Mouse (Mus musculus): ENCODE measurements around the gene Ntn4.

Ntn4 gene

DNA sequence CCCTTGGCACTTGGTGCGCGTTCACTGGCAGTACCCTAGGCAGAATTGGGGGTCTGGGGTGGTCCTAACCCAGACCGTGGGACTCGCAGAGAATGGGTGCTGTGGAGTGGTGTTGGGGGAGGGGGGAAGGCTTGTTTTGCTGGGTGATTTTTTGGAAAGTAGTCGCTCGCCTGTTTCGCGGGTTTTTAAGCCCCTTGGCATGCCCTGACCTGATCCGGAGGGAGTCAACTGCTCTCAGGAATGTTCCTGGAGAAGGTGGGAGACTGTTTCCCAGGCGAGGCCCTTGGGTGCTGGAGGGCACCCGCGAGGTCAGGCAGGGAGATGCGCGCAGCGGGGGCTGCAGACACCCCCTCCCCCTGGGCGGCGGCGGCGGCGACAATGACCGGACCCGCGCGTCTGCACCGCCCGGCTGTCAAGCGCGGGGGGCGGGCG, at the start of gene Ntn4:
TSS of gene Ntn4 (plus strand) at position 161 of the 432 bp plus-strand sequence.
- DNase-seq (ENCODE audit: low read depth), result no peak

DNA sequence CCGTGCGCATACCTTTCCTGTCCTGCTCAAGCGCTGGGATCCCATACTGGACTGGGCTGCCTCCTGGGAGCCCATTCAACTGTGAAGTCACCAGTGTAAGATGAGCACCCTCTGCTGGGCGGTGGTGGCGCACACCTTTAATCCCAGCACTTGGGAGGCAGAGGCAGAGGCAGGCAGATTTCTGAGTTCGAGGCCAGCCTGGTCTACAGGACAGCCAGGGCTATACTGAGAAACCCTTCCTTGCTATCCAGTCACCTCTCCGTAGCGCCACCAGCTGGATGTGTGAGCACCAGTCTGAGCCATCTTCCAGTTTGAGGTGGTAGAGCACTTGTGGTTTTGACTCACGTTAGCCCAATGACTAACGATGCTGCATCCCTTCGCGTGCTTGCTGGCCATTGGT, 48.0 kb upstream of the Ntn4 start:
- no peak for DNase-seq (ENCODE audit: low read depth)

DNA sequence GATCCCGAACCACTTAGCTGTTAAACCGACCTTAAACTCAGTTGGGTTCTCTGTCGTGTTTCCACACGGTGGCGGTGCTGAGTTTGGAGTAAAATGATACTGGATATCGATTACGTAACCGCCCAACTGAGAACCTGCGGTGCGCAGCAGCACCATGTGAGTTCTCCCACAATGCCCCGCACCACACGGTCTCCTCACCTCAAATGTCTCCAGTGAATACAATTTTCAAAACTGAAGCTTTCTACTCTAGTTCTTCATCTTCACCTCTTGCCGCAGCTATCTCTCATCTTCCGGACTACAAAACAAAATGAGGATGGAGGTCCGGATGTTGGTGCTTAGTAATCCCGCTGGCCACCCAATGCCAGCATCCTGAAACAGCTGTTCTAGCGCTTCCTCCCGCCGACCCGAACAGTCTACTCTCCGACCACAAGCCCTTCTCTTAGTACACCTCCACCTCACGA, 46.4 kb upstream of the Ntn4 start:
- DNase-seq (ENCODE audit: low read depth), result peak; percentile 68

DNA sequence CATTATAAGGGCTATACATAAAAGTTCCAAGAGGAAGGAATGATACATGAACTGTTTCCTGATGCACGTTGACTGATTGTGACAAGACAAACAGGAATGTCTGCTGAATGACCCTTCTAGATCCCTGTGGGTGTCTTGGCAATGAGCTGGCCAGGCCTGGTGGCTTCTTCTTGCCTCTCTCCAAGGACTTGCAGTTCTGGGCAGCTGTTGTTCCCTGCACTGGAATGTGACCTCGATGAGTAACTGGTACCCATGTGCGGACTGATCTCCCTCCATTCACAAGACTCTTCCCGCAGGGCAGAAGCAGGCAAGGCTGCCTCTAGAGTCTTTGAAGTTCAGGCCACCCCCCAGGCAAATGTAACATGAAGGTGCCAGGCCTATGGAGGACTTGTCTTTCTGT, 44.6 kb upstream of the Ntn4 start:
- no peak for DNase-seq (ENCODE audit: low read depth)

DNA sequence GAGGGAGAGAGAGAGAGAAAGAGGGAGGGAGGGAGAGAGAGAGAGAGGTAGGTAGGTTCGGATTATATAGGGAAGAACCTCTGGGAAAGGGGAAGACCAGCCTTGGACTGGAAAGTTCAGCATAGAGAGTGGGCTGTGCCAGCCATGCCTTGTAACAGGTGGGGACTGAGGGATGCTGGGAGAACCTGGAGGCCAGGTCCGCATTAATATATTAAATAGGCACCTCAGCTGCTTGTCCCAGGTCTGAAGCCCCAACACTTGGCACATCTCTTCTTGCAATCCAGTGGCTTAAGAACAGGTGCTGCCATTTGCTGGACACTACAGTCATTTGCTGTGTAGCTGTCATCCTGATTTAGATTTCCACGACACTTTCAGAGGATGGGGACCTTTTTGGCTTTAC, 43.8 kb upstream of the Ntn4 start:
- DNase-seq (ENCODE audit: low read depth), result no peak

DNA sequence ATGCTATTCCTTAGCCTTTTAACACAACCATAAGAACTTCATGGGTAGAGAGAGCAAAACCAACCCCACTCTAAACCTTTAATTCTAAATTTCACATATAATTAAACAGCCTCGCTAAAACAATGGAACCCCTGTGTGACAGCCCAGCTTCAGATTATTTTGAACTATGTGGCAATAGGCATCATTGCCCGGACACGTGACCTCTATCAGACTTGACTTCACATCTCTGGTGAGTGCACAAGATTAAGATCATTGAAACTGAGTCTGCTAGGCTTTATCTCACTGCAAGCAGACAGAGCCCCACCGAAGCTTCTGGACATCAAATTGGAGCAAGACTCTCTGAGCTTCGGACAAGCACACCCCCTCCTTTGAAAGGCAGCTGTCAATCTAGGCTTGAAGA, 38.2 kb upstream of the Ntn4 start:
- DNase-seq (ENCODE audit: low read depth), result no peak

DNA sequence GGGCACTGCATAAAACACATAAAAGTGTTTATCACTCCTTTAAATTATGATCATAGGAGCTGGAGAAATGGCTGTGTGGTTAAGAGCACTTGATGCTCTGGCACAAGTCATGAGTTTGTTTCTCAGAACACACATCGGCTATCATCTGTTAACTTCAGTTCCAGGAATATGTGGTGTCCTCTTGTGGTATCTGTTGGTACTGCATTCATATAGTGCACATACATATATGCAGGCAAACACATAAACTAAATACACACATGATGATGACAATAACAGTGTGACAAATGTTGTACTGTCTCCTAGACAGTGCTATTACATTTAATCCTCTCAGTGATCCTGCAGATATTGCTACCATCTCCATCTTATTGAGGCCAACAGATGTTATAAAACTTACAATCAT, 37.2 kb upstream of the Ntn4 start:
- DNase-seq (ENCODE audit: low read depth), result no peak

DNA sequence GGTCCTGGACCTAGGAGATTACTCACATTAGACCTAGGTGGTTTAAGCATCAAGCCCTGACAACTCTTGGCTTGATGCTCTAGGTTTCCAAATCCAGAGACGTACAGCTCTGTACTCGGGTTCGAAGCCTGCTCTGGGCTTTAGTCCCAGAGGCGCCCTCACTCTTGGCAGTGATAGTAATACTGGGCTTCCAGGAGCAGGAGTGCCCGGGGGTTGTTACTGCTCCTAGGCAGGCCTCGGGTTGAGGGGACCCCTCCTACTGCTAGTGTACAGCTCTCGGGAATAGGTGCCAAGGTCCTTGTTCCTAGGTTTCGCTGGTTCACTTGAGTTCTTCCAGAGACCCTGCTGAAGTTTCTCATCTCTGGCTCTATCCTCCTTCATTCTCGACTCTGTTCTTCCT, 34.2 kb upstream of the Ntn4 start:
- DNase-seq (ENCODE audit: low read depth), result no peak

DNA sequence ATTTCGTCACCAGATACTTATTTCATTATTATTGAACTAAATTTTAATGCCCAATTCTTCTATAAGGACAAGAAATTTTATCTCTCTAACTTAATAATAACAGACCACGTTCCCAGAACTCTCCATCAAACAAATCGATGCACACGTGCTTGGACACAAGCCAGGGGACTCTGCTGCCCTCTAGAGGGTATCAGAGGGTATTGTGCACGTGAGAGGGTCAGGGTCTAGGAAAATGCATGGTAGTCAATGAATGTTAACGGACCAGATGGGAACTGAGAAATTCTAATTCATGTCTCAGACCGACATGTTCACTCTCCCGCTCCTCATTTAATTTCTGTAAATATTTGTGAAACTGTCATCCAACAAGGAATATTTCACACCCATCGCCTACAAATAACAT, 32.4 kb upstream of the Ntn4 start:
- no peak for DNase-seq (ENCODE audit: low read depth)

DNA sequence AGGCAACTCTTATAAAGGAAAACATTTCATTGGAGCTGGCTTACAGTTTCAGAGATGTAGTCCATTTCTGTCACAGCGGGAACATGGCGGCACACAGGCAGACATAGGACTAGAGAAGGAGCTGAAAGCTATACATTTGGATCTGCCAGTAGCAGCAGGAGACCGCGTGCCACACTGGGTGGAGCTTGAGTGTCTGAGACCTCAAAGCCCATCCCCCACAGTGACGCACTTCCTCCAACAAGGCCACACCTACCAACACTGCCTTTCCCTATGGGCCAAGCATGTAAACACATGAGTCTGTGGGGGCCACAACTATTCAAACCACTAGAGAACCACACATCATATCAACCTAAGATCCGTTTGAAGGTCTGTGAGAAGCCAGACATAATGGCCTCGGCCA, 31.2 kb upstream of the Ntn4 start:
- DNase-seq (ENCODE audit: low read depth), result no peak

DNA sequence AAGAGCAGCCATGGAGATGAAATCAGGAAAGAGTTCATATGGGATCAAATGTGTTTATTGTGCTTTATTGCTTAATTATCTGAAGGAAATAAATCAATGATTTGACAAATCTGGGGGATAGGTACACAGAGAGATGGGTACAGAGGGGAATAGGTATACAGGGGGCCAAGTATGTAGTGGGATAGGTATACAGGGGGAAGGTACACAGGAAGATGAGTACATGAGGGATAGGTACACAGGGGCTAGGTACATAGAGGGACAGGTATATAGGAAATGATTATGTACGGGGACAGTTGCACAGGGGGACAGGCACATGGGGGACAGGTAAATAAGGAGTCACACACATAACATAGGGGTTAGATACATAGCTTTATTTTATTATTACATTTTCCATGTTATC, 29.6 kb upstream of the Ntn4 start:
- no peak for DNase-seq (ENCODE audit: low read depth)

DNA sequence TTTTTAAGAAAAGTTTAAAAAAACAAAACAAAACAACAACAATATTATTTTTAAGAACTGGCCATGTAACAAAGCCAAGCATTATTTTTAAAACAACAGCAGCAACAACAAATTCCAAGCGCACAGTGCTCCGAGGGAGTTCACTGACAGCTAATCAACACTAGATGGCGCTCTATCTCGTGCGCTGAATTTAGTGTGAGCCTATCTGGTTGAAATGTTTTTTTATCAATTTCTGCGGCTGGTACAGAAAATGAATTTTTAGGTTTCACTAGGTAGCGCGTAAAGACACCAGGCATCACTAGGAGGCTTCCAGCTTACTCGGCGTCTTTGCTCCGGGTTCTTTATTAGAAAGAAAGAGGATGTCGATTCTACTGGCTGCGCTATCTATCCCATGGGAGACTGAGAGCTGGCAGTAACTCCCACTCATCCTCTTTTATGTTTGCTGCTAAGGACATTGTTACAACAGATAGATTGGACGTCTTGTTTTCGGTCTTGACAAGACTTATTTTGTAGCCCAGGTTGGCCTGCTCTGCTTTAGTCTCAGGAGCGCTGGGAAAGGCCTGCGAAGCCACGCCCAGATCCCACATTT, 29.0 kb upstream of the Ntn4 start:
- DNase-seq (ENCODE audit: low read depth), result no peak

DNA sequence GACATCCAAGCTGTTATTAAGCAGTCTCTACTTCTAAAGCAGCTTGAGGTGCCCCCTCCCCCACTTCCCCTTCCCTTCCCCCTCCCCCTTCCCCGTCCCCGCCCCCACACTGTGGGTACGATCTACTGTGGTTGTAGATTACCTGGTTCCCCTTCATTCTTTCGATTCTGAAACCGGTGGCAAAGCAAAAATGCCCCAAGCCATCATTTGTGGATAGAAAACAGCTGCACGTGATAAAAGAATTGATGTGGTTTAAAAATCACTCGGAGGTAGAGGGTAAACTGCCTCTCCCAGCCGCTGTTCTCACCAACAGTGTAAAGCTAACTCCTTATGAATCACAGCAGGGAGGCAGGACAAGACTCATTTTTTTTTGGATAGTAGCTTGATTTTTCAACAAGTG, 25.6 kb upstream of the Ntn4 start:
- no peak for DNase-seq (ENCODE audit: low read depth)

DNA sequence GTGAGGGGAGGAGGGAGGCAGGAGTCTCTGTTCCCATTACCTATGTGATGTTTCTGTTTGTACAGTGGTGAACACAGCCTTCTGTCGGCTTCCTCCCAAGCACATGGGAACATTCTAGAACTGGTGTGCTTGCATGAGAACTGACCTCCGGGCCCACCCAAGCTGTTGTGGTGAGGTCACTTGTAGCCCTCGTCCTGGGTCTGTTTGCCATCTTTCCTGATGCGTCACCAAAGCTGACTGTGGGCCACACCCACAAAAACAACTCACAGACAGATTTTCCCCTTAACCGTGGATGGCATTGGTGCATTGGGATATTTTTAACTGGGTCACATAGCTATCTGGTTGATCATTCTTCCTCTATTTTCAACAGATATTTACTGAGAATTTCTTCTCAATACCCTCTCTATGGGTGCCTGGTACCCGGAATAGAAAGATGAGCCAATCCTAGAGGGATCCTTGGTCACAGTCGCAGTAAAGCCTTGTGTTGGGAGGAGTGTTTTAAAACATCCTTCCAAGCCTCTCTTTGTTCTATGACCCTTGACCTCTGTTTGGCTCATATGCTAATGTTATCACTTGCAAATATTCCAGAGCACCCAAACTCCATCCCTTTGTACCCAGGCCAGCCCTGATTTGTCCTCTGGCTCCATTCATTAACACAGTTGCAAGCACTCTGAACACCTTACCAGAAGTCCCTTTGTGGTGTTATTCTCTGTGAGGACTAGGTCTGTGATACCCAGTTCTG, 19.9 kb upstream of the Ntn4 start:
- DNase-seq (ENCODE audit: low read depth), result no peak

DNA sequence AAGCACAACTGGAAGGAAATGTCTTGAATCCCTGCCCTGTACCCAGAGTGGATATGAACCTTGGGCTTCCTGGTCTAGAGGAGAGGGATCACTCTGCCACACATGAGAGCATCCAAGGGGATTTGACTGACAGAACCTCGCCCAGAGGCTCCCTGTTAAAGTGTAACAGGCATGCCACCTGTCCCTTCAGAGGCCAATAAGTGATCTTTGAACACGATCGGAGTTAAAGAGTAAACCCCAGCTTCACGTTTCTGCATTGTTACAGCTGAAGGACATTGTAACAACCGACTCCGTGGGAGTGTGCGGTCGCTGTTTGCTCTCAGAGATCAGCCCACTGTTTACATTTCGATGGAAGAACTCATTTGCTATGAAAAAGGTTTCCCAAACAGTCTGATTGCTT, 16.8 kb upstream of the Ntn4 start:
- no peak for DNase-seq (ENCODE audit: low read depth)

DNA sequence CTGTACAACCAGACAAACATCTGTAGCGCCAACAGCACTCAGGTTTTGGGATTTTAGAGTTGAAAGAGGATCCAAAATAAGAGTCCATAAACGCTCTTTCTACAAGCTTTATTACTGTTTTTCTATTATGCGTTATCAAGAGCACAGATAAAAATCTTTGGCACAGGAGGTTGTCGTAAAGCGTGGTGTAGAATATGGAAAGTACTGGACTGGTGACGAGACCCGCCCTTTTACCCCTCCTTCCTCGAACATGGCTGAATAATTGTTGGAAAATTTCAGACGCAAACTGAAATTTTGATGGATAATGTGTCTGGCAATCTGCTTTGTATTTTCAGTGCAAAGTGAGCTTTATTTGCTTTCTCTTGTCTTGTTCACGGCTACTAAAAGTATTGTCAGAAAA, 16.3 kb upstream of the Ntn4 start:
- DNase-seq (ENCODE audit: low read depth), result no peak

DNA sequence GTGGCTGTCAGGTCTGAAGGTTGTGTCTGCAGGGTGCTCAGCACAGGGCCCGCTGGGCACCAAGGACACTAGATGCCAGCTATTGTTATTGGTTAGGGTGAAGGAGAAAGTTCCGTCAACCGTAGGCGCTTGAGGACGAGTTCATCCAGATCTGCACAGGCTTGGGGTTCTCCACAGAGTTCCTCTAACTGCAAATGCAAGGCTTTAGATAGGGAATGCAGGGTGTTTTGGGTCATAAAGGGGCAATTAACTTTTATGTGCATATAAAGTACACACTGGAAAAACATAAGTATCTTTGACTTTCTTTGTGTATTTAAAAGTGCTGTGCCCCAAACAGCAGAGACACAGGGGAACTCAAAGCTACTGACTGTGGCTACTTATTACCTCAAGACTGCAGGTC, 10.2 kb upstream of the Ntn4 start:
- no peak for DNase-seq (ENCODE audit: low read depth)

DNA sequence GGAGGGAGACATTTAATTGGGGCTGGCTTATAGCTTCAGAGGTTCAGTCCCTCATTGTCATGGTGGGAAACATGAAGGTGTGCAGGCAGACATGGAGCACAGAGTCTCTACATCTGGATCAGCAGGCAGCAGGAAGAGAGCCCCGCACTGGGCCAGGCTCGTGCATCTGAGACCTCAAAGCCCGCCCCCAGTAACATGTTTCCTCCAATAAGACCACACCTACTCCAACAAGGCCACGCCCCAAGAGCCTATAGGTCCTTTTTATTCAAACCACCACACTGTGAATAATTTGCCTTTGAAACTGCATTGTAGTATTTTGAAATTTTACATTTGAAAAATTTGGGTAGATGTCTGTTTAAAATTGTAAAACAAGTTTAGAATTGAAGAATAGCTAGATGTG, 8.4 kb upstream of the Ntn4 start:
- DNase-seq (ENCODE audit: low read depth), result no peak

DNA sequence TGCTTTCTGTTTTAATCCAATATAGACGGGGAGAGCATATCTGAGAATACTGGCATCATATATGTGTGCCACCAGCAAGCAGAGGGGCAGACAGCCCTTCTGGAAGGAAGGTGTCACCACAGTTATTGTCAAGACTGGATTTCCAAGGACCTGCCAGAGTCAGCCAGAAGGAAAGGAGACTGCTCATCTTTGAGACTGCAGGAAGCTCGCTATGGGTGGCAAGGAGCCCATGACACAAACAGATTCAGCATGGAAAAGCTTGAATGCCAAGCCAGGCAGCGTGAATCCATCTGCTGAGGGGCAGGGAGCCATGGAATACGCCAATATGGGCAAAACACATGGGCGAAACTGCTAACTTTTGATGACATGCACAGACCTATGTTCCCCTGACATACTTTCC, 6.9 kb upstream of the Ntn4 start:
- DNase-seq (ENCODE audit: low read depth), result no peak

DNA sequence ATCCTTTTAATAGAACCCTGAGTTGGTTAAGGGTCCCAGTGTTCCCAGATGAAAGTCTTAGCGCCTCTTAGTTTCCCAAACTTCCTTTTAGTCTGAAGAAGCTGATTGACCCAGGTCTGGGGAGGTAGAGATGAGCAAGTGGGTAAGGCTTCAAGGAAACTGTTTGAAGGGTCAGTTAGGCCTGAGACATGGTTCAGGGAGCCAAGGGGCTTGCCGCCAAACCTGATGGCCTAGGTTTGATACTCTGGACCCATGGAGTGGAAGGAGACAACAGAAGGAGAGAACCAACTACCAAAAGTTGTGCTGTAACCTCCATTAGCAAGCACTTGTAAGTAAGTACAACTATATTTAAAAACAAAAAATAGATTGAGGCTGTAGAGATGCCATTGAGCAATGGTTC, 6.5 kb upstream of the Ntn4 start:
- no peak for DNase-seq (ENCODE audit: low read depth)

DNA sequence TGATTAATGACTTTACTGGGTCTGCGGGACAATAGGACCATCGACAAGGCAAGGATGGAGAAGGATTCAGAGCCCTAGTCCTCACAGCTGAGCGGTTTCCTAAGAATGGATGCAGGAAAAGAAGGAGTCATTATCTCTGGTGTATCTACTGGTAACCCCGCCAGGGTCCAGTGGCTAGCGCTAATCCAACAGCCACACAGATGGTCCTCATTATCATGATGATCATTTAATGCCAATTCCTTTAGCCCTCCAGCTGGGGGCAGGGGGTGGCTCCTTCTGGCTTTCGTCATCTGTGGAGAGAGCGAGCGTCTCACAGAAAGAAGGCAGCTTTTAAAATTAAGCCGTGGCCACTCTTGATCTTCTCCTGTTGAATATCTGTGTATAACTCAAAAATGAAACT, 4.5 kb upstream of the Ntn4 start:
- no peak for DNase-seq (ENCODE audit: low read depth)

DNA sequence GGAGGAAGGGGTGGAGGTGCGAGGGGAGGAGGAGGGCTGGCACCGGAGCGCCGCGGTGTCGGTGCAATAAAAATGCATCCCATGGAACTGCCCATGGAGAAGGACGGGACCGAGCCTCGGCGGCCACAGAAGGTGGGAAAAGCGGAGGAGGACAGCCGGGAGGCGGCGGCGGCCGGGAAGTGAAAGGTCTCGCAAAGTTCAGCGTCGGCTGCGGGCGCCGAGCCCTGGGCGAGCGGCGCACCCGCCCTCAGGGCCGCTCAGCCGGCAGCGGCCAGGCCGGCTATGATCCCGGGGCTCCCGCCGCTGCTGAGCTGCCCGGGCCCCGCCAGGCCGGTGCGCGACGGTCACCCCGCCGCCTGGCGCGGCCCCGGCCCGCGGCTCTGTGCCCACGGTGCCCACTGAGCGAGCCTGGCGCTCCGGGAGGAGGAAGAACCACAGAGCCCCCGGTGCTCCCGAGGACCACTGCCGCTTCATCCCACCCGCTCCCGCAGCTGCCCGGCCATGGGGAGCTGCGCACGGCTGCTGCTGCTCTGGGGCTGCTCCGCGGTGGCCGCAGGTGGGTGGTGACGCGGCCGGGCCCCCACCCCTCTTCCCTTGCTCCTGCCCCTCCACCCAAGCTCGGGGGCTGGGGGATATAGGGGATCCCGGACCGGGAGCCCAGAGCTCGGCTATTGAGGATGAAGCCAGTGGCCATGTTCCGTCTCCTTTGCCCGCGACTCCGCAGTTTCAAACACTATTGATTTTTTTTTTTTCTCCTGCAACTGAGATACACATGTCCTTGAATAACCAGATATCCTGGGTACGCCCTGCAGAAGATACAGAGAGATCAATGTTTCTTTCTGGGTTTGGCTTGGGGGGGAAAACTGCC, 706 bp downstream of the Ntn4 start:
- no peak for DNase-seq (ENCODE audit: low read depth)
